Mouse (Mus musculus): ENCODE measurements at regions not wholly inside any gene's neighbourhood (a gene's known extent, or its start where the extent isn't known, plus 50 kb on each side); places are given as distances from the start of the nearest gene placed in this dataset.

DNA sequence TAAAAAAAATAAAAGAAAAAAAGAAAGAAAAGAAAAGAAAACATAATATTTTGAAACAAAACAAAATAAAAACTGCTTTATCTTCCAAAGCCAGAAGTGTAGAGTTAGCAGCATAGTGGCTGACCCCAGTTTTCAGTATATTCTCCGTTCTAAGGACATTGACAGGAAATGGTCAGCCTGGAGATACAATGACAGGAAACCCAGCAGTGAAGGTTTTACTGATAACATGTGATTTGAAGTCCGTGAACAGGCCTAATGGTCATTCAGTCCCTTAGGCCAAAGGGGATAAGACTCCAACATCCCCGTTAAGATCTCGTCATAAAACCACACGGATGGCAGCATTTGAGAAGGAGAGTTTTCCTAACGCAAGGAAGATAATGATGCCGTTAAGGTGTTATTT, 131.3 kb upstream of the Tll1 start:
- no peak for DNase-seq

DNA sequence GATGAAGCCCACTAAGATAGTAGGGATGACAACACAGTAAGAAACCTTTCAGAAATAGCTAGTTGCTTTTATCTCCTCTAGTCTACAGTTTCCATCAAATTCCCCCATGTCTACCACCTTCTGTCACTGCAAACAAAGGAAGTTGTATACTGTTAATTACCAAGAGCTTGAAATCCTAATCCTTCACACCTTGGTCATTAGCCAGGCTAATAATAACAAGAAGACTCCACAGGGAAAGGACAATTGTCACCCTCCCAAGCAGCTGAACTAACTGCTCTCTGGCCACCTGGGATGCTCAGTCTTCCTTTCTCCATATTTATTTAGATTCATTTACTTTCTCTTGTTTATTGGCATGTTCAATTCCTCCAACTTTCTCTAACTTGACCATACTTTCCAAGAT, 130.5 kb upstream of the Tll1 start:
- DNase-seq: no peak

DNA sequence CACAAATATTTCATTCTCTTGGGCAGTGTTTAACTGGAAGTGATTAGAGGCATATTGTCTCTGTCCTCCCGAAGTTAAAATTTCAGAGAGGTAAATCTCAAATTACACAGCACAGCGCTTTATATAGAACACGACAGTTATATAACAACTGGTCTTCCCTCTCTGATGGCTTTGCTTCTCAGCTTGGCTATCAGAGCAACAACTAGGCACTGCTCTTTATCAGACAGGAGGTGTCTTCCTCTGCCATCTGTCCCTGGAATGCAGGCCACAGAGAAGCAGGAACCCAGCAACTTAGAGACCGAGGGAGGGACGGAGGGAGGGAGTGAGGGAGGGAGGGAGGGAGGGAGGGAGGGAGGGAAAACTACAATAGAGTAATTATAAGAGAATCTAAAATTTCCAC, 129.4 kb upstream of the Tll1 start:
- DNase-seq: no peak

DNA sequence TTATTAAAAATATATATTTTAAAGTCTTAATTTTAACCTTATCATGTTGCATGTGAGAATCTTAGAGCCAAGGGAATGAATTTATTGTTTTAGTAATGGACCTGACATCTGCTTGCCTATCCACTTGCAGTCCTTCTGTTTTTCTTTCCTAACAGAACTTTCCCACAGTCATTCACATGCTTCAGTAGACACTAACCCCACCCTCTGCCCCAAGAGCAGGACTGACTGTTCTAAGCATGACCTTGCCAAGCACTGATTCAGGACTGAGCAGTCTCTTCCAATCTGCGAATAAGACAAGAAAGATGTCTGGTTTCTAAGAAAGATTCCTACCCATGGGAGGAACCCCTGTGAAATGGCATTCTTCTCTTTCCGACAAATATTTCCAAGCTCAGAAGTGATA, 117.9 kb upstream of the Tll1 start:
- no peak for DNase-seq

DNA sequence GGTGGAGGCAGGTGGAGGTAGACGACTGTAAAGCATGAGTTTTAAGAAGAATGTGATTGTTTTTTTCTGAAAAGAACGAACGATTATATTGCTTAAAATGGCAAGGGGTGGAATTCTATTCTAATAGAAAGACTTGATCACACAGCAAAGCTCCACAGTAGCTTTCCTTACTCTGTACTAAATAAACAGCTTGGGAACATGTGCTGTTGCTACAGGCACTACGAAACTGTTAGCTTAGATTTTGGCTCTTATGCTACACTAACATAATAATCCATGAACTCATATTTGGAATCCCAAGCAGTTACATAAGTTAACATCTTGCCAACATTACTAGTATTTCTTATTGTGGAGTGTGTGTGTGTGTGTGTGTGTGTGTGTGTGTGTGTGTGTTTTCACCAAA, 114.3 kb upstream of the Tll1 start:
- no peak for DNase-seq

DNA sequence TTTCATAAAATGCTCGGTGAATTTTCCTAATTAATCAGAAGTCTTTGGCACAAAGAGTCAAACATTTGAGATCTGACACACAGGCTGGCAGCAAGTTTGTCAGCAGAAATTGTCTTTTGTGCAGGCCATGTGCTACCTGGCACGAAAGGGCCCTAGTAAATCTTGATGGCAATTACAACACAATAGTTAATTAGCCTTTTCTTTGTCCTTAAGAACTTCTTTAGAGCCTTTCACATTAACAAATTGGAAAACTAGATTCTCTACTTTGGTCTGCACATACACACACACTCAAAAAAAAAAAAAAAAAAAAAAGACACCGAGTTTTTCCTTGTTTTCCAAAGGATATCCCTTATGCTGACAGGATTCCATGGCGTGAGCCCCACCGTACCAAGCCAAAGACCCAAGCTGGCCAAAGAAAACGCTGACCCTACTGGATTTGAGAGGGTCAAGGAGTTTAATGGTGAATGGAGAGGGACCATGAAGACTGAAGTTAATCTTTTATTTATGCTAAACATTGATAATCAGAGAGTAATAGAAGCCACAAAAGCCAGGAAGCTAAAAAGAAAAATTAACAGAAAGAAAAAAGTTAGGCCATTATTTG, 113.2 kb upstream of the Tll1 start:
- no peak for DNase-seq

DNA sequence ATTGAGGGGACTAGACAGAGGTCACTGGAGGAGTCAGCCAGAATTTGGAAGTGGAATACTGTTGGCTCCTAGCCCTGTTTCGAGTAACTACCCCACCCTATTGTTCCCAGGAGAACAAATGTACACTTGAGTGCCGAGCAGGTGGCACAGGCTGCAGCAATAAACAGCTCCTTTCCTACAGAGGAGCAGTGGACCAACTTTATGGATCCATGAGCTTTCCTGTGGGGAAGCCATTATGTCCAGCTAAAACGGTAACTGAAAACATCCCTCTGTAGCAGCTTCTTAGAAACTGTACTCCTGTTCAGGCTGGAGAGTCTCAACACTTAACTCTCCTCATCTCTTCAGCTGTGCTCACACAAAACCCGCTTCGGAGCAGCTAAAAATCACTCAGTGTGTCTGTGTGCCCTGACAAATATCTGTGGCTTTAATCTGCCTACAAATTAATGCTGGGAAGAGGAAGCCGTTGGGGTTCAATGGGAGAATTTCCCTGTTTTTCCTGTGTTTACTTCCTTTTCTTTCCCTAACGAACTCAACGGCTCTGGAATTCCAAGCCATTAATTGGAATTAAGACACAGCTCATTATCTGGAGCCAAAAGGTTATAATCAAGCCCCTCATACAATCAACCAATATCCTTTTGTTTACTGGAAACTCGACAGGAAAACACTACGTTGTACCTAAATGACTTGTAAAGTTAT, 112.6 kb upstream of the Tll1 start:
- peak in 1 of 2 experiments; percentile 1 for DNase-seq

DNA sequence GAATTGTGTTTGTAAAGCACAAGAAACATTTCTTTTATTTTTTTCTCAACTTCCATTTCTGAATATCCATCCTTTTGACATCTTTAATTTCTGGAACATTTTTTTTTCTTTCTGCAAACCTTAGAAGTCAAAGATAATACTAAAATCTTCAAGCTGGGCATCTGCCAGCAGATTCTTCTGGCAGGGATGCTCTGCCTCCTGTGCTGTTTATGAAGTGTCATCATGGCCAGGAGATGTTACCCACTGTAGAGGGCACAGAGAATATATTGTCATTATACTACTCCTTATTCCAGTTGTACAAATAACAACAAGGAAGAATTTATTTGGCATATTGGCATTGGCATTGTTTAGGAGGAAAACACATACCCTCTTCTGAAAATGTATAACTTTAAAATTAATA, 111.7 kb upstream of the Tll1 start:
- DNase-seq: no peak

DNA sequence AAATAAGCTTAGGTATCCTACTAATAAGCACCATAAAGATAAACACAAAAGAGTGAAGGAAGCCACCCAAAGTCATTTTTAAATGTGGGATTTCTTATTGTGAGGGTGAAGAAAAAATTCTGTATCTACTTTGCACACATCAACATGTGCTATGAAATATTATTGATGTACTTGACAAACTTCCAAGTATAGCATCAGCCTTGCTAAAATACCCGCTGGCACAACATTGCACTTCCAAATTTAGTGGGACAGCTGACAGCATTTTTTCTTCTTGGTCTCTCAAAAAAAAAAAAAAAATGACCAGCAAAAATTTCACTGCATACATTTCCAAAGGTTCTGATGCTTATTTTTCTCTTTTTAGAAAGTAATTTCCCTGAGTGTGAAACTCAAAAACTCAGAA, 101.9 kb upstream of the Tll1 start:
- DNase-seq: no peak

DNA sequence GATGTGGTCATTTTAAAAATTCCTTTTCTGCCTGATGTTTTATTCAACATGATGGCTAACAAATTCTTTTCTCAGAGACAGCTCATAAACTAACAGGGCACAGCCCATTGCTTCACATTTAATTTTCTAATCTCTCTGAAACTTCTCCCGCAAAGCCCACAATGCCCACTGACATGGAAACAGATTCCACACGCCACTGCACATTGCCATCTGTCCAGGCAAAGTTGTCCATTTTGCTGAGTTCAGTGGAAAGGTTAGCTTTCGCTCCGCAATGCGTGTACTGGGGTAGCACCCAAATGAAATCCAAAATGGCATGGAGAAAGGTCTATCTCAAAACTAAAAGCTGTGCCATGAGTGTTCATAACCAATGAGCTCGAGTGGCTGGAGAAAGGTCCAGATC, 76.7 kb upstream of the Tll1 start:
- no peak for DNase-seq

DNA sequence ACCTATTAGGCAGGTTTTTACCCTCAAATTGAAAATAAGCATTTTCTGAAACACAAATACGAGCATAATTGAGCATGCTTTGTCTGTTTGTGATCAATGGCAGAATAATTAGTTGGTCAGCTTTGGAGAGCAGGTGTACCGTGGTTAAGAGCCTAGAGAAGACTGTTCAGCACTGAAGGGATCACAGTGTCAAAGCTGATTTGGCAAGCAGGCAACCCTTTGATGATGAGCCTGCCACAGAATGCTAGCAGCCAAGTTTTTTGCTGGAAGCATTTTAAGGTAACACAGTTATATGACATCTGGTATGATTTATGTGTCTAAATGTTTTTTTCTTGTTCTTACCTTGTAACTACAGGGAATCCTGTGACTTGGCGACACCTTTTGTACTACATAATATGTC, 75.5 kb upstream of the Tll1 start:
- DNase-seq: no peak

DNA sequence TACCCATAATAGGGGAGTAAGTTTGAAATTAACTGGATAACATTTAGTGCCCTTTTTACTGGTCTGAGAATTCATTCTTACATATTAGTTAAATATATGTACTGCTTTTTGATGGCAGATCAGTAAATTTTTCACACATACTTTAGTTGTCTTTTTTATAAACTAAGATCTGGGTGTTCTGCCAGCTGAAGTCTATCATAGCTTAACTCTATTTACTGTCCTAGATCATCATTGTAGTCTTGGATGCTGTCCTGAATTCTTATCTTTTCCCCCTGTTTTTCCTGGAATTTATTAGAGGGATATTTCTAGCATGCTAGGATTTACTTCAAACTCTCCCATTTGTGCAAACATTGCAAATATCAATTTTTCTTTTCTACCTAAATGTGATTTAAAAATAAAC, 74.3 kb upstream of the Tll1 start:
- no peak for DNase-seq

DNA sequence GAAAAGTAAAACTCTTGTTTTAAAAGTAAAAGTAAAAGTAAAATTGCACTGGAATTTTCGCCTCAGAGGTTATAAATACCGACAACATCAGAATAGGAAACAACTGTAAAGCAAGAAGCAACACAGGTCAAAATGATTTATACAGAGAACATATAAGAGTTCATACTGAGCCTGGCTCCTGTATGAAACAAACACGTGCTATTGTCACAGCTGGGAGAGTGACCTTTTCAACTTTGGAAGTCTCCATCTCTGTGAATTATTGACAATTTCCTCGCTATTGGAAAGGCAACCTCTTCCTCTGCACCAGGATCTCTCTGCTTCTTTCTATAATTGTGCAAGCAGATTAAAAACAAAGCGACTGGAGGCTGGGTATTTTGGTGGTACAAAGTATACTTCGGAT, 70.0 kb upstream of the Tll1 start:
- DNase-seq: no peak

DNA sequence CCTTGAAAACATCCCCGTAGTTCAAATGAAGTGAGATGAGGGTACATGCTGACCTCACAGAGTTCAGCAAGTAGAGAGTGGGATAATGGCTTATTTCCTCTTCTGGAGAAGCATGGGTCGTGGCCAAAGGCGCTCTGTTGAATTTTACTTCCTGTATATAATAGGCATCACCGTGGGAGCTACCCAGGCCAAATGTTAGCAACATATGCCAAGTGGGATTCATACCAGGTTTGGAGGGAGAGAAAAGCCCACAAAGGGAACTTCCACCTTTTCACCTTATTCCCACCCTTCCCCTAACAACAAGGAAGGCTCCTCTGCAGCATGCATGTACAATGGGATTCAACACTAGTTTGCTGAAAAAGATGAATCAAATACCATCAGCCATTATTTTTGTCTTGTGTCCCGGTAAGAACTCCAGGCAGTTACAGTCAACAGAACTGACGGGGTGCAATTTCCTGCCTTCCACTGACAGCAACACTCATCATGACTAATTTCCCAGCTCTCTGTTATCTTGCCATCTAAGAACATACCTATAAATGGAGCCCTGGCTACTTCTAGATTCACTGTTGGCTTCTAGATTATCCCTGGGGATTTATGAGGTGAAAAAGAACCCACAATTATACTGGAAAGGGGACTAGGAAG, 59.4 kb upstream of the Tll1 start:
- DNase-seq: no peak

Small RNA genes in the stretch of these regions (microRNA-seq; reads per million reads assigned to microRNA genes)
- 0 reads per million in 2 experiments for gene Mir710
